Mouse (Mus musculus) embryo, embryonic 11 days (tissue): ENCODE measurements at regions not wholly inside any gene's neighbourhood (a gene's known extent, or its start where the extent isn't known, plus 50 kb on each side); places are given as distances from the start of the nearest gene placed in this dataset.

Source experiments
- DNase-seq: peaks from one replicate; pipeline ENCODE4 v3.0.0-alpha.2; 2015

GRCm38 (mm10) chr12:27060899-27061762 lies 281.2 kb downstream of the Sox11 start:
- peak; percentile 72 for DNase-seq

- peak; percentile 73 for DNase-seq
Observed at GRCm38 (mm10) chr12:27059885-27060284, 282.5 kb downstream of the Sox11 start.

- DNase-seq, result no peak
Observed at GRCm38 (mm10) chr12:27054411-27054810, 288.0 kb downstream of the Sox11 start.

- DNase-seq, result no peak
Observed at GRCm38 (mm10) chr12:27037922-27038321, 304.5 kb downstream of the Sox11 start.

- DNase-seq, result peak; percentile 6
Observed at GRCm38 (mm10) chr12:27019751-27020150, 322.6 kb downstream of the Sox11 start.

GRCm38 (mm10) chr12:27018366-27018765 lies 324.0 kb downstream of the Sox11 start:
- DNase-seq, result peak; percentile 4

GRCm38 (mm10) chr12:26999287-26999686 lies 343.1 kb downstream of the Sox11 start:
- no peak for DNase-seq

GRCm38 (mm10) chr12:26976284-26977065 lies 365.9 kb downstream of the Sox11 start:
- DNase-seq, result peak; percentile 36

- peak; percentile 12 for DNase-seq
Observed at GRCm38 (mm10) chr12:26972495-26973113, 369.8 kb downstream of the Sox11 start.

- peak; percentile 22 for DNase-seq
Observed at GRCm38 (mm10) chr12:26967018-26967737, 375.2 kb downstream of the Sox11 start.

GRCm38 (mm10) chr12:26963917-26964316 lies 378.5 kb downstream of the Sox11 start:
- no peak for DNase-seq

GRCm38 (mm10) chr12:26939831-26940230 lies 402.5 kb downstream of the Sox11 start:
- DNase-seq, result peak; percentile 30

- DNase-seq, result no peak
Observed at GRCm38 (mm10) chr12:26937836-26938235, 404.5 kb downstream of the Sox11 start.

GRCm38 (mm10) chr12:26936696-26937458 lies 405.5 kb downstream of the Sox11 start:
- DNase-seq, result peak; percentile 42

- no peak for DNase-seq
Observed at GRCm38 (mm10) chr12:26930155-26930867, 412.1 kb downstream of the Sox11 start.

- DNase-seq, result no peak
Observed at GRCm38 (mm10) chr12:26906126-26906525, 436.2 kb downstream of the Sox11 start.

- no peak for DNase-seq
Observed at GRCm38 (mm10) chr12:26903894-26904272, 434.9 kb downstream of the Cmpk2 start.

GRCm38 (mm10) chr12:26903073-26903893 lies 434.3 kb downstream of the Cmpk2 start:
- peak; percentile 73 for DNase-seq

- no peak for DNase-seq
Observed at GRCm38 (mm10) chr12:26891190-26891589, 422.2 kb downstream of the Cmpk2 start.

- DNase-seq, result peak; percentile 43
Observed at GRCm38 (mm10) chr12:26886635-26887014, 417.6 kb downstream of the Cmpk2 start.
